Mouse (Mus musculus) T-helper 1 cell (primary cell): Measurements from ENCODE around the gene Ctns.

ENCODE experiments used
- in situ Hi-C: fragments of 300-600 bp; cut with MboI, MseI; formaldehyde crosslinking; loops from one replicate; pipeline ENCODE4 v1.15.1; 2025; ENCODE audit warnings: high pct_unique_total_duplicates

Gene Ctns

GRCm38 (mm10) chr11:73198603-73199229 lies at the start of gene Ctns:
Gene Ctns, minus strand, starts transcription at chr11:73199042.
- in situ Hi-C loops = loop anchor here (25.0 kb wide), 1 partner anchor 1639 kb away; the partner anchor contains the start of gene Mnt

GRCm38 (mm10) chr11:73242777-73243176 lies 43.9 kb upstream of the Ctns start:
- in situ Hi-C loops = loop anchor here (25.0 kb wide), 1 partner anchor 1505 kb away; the partner anchor contains the start of gene Wscd1

- in situ Hi-C loops = loop anchor here (25.0 kb wide), 1 partner anchor 1505 kb away; the partner anchor contains the start of gene Wscd1
Measured at GRCm38 (mm10) chr11:73242199-73242598, 43.4 kb upstream of the Ctns start.

- in situ Hi-C loops = loop anchor here (25.0 kb wide), 1 partner anchor 1499 kb away; the partner anchor contains the start of gene Wscd1
Measured at GRCm38 (mm10) chr11:73236731-73237130, 37.9 kb upstream of the Ctns start.

GRCm38 (mm10) chr11:73235990-73236701 lies 37.3 kb upstream of the Ctns start:
- in situ Hi-C loops = loop anchor here (25.0 kb wide), 1 partner anchor 1499 kb away; the partner anchor contains the start of gene Wscd1

GRCm38 (mm10) chr11:73233992-73234391 lies 35.1 kb upstream of the Ctns start, which contains the start of gene Trpv1:
Gene Trpv1, plus strand, starts transcription at chr11:73234292.
- in situ Hi-C loops = loop anchor here (25.0 kb wide), 1 partner anchor 1497 kb away; the partner anchor contains the start of gene Wscd1

GRCm38 (mm10) chr11:73232513-73232912 lies 33.7 kb upstream of the Ctns start:
- in situ Hi-C loops = loop anchor here (25.0 kb wide), 1 partner anchor 1495 kb away; the partner anchor contains the start of gene Wscd1

GRCm38 (mm10) chr11:73230081-73230480 lies 31.2 kb upstream of the Ctns start:
- in situ Hi-C loops = loop anchor here (25.0 kb wide), 1 partner anchor 1493 kb away; the partner anchor contains the start of gene Wscd1

- in situ Hi-C loops = loop anchor here (25.0 kb wide), 1 partner anchor 1492 kb away; the partner anchor contains the start of gene Wscd1
Measured at GRCm38 (mm10) chr11:73228881-73229280, 30.0 kb upstream of the Ctns start.

GRCm38 (mm10) chr11:73225856-73226255 lies 27.0 kb upstream of the Ctns start:
- in situ Hi-C loops = loop anchor here (25.0 kb wide), 1 partner anchor 1489 kb away; the partner anchor contains the start of gene Wscd1

- in situ Hi-C loops = no loop called here
Measured at GRCm38 (mm10) chr11:73223966-73224365, 25.1 kb upstream of the Ctns start.

GRCm38 (mm10) chr11:73222846-73223245 lies 24.0 kb upstream of the Ctns start:
- in situ Hi-C loops = no loop called here

- in situ Hi-C loops = no loop called here
Measured at GRCm38 (mm10) chr11:73220651-73221050, 21.8 kb upstream of the Ctns start.

GRCm38 (mm10) chr11:73219671-73220070 lies 20.8 kb upstream of the Ctns start:
- in situ Hi-C loops = no loop called here

GRCm38 (mm10) chr11:73213956-73214355 lies 15.1 kb upstream of the Ctns start:
- in situ Hi-C loops = no loop called here

- in situ Hi-C loops = no loop called here
Measured at GRCm38 (mm10) chr11:73207621-73208020, 8.8 kb upstream of the Ctns start.

GRCm38 (mm10) chr11:73205194-73205593 lies 6.4 kb upstream of the Ctns start:
- in situ Hi-C loops = no loop called here

- in situ Hi-C loops = no loop called here
Measured at GRCm38 (mm10) chr11:73203895-73204294, 5.1 kb upstream of the Ctns start.

- in situ Hi-C loops = no loop called here
Measured at GRCm38 (mm10) chr11:73201597-73201996, 2.8 kb upstream of the Ctns start.

GRCm38 (mm10) chr11:73201021-73201420 lies 2.2 kb upstream of the Ctns start:
- in situ Hi-C loops = no loop called here

- in situ Hi-C loops = loop anchor here (25.0 kb wide), 1 partner anchor 1637 kb away; the partner anchor contains the start of gene Mnt
Measured at GRCm38 (mm10) chr11:73199879-73200278, 1.0 kb upstream of the Ctns start.

GRCm38 (mm10) chr11:73199230-73199712 lies 429 bp upstream of the Ctns start, which contains the start of gene Shpk:
Gene Shpk, plus strand, starts transcription at chr11:73199460.
- in situ Hi-C loops = loop anchor here (25.0 kb wide), 1 partner anchor 1638 kb away; the partner anchor contains the start of gene Mnt
